Mouse (Mus musculus): ENCODE results near the gene Adgrl1.
A peak's percentile ranks its signal among the peaks of the same experiment; 100 is the strongest.
"Not testable (repeated sequence)": the region's sequence is repeated elsewhere in the genome, so short reads cannot be mapped to it uniquely, and the experiment has no call there.

The Adgrl1 gene

DNA sequence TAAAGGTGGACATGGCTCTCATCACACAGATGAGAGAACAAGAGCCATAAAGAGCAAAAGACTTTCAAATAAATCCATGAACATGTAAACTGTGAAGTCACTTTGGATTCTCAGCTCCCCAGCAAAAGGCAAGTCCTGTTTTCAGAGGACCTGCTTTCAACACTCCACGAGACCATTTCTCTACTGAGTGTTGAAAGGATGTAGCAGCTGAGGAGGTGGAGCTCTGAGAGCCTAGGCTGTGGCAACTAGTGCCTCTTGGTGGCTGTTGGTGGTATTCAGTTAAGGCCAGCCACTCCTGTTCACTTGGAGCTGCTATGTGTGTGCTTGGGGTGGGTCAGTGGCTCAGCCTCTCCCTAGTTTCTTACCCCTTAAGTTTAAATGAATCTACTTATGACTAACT lies 56.9 kb downstream of the Adgrl1 start:
- no peak for DNase-seq

DNA sequence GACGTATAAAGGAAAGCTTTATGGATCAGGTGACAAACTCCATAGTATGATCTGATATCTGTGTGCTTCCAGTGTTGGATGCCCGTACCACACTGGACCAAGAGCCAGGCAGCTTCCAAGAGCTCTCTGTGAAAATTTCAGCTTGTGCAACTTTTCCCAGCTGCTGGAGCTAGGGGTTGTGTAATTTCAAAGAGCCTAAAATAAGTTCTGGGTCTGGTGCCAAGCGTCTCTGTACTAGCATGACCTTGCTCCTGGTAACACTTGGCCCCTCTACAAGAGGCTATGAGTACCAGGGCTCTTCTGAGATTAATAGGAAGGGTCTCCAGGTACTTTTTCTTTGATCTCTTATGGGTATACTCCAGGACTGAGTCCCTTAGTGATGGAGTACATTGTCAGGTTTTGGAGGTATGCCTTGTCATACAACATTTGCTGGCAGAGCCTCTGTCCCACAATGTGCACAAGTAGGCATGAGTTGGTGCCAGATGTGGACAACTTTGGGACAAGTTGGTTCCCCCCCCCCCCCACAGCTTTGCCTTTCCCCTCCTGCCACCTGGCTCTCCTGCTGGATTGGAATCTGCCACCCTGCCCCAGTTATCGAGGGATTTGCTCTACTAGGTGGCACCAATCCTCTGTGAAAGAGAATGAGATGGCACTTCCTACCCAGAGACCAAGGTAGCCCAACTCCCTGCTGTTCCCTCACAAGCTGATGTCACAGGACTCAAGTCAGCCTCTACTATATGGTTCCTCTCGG lies 64.3 kb downstream of the Adgrl1 start:
- no peak for DNase-seq

DNA sequence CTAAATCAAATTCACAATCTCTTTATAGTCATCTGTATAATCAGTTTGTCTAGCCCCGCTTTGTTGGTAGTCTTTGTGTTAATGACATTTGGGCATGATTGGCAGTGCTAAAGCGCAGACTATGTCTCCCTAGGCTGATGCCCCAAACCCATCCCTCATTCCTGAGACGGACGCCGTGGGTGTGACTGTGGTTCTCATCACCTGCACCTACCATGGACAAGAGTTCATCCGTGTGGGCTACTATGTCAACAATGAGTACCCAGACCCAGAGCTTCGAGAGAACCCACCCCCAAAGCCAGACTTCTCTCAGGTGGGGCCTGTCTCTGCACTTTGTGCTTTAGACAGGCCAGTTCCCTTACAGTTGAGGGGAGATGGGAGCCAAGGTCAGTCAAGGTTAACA lies 67.8 kb downstream of the Adgrl1 start:
- no peak for DNase-seq

DNA sequence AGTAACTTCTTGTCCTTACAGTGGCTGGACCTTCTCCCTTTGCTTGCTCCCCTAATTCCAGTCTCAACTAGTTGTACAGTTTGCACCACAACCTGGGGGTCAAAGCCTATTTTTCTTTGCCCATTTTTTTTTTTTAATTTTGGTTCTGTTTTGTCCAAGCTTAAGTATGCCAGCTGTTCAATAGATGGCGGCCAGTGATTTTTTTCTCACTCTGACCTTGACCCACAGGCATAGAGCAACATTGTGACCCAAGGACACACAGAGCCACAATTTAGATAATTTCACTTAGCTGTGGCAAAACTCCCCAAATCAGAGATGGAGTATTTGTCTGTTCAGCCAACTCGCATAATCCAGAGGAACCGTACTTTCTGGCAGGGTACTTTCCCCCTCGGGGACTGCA lies 71.2 kb downstream of the Adgrl1 start:
- no peak for DNase-seq

DNA sequence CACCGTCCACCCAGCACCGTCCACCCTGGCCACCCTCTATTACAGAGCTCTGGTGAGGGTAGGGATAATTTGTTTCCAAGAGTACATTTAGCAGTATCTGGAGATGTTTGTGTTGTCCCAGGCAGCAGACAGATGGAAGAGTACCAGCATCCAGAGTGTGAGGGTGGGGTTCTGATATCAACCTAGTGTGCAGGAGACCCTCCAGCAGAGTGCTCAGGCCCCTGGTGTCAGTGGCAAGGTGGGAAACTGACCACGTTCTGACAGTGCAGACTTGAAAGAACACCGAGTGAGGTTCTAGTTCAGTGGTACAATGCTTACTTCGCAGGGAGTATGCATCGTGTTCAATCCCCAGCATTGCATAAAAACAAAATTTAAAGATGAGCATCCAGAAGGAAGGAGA lies 71.8 kb downstream of the Adgrl1 start:
- no peak for DNase-seq

DNA sequence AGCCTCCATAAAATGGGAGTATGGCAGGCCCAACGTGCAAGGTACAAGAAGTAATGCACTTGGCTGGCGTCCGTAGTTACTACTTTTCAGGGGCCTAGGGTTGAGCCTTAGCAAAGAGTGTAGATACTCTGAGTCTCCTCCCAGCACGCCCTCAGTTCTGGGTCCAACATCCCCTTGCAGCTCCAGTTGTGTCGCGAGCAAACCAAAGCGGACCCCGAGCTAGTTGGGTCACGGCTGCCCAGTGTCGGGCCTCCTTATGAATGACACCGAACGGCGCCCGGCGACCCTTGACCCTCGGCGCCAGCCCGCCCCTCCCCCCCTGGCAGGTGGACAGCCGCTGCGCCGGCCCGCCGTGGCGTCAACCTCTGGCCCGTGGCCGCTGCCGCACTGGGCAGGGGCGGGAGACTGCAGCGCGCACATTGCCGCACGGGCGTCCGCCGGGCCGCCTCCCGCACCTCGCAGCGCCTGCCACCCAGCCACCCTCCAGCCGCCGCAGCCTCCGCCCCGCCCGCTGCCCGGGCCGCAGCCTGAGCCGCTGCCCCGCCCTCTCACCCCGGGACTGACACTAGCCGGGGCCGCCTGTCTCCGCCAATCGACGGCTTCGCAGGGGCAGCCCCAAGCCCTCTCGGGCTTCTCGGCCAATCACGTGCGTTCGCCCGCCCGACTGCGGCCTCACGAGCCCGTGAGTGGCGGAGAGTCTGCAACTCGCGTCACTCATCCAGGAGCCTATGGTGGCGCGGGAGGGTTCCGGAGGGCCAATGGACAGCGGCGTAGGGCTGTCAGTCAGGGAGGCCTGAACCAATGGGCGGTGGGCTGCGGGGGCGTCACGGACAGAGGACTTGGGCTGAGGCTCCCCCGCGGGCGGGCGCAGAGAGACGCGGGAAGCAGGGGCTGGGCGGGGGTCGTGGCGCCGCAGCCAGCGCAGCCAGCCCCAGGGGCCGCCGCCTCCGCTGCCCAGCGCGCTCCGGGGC lies 72.5 kb downstream of the Adgrl1 start, which contains the start of gene Prkaca:
Gene Prkaca, plus strand, starts transcription at position 844 of the 971 bp plus-strand sequence.
- DNase-seq, result peak; percentile 97 to 100

DNA sequence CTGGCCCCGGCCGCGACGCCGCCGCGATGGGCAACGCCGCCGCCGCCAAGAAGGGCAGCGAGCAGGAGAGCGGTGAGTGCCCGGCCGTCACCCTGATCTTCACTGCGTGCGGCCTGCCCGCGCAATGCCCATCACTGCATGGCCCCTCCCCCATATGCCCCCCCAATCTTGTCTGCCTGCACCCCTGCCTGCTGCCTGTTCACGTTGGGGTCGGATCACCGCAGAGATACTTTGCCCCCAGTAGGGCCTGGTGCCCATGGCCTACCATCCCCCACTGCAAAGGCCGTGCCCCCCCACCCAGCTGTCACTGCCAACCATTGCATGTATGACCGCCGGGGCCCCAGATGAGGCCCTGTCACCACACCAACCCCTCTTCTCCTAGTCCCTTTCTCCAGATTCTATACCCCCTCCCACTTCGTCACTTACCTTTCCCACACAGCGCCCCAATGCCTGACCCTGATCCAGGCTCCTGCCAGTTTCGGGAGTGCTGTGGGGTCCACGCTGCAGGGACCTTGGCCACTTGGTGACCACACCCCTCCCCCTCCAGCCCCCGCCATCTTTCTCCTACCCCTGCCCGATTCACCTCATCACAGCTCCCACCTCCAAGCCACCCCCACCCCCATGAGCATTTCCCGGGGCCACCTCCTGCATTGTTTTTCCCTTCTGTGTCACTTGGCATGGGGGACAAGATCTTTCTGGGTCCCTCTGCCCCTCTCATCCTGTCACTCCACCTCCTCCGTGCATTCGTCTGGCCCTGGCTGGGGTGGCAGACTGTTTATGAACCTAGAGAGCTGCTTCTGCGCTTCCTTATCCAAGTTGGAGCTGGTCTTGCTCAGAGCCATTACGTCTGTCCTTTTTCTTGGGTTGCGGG lies 73.5 kb downstream of the Adgrl1 start:
- DNase-seq, result peak; percentile 33 to 45

DNA sequence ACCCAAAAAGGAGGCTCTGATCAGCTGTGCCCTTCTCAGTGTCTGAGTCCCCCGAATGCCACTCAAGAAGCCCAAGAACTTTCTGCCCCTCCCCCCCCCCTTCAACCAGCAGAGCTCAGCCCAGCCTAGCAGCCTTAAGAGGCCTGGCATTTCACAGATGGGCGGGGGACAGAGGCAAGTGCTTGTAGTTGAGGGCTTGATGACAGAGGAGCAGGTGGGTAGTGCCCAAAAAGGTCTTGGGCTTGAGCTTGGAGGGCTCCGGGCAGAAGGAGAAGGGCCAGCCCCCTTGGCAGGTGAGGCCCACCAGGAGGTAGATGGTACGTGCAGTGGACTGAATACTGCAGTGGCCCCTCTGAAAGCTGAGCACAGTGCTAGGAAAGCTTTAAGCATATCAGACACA lies 74.6 kb downstream of the Adgrl1 start:
- no peak for DNase-seq

DNA sequence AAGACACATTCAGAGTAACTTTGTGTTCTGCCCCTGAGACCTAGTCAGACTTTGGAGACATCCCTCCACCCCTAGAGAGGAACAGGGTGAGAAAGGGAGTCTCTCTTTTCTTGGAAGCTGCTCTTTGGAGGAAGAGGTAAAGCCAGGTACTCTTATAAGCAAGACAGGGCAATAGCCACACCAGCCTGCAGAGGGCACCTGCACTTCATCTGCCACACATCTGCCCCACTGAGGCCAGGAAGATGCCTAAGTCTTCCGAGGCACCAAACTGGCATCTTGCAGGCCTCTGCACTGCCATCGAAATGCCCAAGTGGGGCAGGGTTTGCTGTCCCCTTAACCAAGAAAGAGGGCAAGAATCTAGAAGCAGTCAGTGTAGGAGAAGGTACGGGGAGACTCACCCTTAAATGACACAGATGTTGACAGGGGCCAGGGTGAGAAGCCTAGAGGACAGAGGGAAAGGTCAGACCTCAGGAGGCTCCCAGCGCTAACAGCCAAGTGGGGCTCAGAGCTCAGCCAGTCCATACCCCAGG lies 76.3 kb downstream of the Adgrl1 start:
- no peak for DNase-seq

DNA sequence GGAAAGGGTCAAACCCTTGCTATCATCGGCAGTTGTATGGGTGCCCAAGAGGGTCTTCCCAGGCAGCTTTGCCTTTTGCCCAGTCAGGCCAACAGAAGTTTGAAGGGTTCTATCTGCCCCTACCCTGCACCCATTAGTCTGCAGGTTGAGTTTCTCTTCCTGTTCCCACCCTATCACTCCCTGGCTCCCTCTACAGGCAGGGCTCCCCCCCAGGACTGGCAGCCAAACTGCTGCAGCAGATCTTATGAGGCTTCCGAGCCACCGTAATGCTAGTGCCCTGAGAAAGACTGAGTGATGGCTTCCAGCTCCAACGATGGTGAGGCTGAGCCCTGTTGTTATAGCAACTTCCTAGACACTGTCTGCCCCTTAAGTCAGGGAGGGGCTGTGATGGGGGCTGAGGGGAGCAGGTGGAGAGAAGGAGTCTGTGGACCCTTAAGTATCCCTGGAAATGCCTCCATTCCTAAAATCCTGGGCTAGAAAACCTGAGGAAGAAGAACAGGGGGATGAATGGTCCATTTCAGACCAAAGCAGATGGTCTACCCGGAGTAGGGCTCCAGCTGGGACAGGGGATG lies 77.0 kb downstream of the Adgrl1 start:
- DNase-seq, result no peak

DNA sequence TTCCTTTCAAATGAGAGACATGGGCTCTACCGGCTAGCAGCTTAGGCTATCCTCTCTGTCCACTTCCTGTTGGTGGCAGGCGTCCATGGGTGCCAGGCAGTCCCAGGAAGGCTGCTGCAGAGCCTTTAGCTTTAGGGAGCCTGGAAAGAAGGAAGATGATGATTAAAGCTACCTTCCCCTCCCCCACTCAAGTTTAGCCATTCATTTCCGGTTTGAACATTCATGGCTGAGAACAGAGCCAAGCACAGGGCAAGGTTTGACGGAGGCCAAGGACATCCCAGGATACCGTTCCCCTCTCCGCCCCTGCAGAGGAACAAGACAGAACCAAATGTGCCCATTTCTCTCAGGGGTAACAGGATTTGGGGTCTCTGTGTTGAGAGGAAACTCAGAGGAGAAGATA lies 77.7 kb downstream of the Adgrl1 start:
- DNase-seq, result no peak

DNA sequence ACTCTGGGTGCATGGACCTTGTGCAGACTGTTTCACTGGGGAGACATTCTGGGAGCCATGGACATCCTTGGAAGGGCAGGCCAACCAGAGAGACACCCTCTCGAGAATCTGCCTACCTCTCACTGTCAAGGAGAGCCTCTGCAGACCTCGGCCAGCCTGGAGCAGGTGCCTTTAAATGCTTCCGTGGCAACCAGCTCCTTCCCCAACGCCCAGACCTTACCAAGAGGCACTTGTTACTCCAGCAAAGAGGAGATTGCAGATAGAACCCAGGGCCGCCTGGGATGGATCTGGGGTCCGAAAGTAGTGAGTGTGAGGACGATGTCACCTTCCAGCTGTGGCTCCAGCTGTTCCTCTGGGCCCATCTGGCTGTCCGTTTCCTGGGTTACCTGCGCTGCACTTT lies 78.3 kb downstream of the Adgrl1 start:
- no peak for DNase-seq

DNA sequence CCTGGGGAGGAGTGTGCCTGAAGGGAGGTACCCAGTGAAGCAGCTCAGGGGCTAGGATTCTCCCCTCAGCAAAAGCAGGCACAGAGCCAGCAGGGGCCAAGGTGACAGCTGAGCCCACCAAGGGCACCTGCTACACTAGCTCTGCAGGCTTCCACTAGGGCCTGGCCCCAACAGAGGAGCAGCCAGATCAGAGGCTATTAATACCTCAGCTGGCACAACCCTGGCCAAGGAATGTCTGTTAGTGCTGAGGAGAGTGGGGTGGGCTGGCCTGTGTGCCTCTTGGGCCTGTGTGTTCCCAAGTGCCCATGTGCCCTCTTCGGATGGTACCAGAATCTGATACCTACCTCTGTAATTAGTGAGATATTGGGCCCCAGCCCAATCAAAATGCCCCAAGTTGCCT lies 80.3 kb downstream of the Adgrl1 start:
- no peak for DNase-seq

DNA sequence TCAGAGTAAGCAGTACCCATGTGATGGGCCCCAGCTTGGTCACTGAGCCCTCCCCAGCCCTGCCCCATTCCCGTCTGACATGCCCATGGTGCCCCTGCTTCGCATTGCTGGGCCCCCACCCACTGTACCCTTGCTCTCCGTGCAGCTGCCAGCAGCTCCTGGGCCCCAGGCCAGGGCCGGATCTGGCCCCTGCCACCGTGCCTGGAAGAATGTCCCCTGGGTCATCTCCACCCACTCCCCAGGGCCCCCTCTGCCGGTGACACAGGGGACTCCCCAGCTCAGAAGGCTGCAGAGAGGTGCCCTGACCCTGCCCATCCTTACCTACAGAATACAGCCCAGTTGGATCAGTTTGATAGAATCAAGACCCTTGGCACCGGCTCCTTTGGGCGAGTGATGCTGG lies 80.9 kb downstream of the Adgrl1 start:
- no peak for DNase-seq

DNA sequence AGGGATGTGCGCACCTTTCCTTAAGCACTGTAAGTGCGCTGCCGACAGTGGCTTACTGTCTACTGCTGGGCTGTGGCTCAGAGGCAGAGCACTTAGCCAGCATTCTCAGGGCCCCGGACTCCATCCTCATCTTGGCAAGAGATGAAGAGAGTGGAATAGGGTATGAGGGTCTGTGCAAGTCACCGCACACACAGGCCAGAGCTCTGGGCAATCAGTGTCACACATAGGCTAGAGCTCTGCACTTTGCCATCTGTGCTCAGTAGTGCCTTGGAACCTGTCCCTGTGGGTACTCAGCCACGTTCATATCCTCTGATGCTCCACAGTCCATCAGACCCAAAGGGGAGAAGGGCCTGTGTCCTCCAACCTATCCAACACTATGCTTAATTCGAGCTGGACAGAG lies 81.6 kb downstream of the Adgrl1 start:
- no peak for DNase-seq

DNA sequence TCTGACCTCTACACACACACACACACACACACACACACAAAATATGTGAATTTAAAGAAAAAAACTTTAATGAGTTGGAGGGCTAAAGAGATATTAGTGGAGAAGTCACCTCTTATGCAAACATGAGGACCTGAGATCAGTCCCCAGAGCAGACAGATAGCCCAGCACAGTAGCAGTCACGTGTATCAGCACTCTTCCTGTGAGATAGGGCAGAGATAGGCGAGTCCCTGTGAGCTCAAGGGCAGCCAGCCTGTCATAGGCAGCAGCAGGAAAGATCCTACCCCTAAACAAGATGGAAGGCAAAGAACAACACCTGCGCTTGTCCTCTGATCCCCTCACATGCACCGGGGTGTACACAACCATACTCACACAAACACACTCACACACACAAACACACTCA lies 82.5 kb downstream of the Adgrl1 start:
- no peak for DNase-seq

DNA sequence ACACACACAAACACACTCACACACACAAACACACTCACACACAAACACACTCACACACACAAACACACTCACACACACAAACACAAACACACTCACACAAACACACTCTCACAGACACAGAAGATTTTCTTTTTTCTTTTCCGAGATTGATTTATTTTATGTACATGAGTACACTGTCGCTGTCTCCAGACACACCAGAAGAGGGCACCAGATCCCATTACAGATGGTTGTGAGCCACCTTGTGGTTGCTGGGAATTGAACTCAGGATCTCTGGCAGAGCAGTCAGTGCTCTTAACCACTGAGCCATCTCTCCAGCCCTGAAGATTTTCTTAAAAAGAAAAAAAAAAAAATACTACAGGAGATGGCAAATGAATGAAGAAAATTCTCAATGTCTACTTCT lies 83.3 kb downstream of the Adgrl1 start:
- not testable (repeated sequence) for DNase-seq

DNA sequence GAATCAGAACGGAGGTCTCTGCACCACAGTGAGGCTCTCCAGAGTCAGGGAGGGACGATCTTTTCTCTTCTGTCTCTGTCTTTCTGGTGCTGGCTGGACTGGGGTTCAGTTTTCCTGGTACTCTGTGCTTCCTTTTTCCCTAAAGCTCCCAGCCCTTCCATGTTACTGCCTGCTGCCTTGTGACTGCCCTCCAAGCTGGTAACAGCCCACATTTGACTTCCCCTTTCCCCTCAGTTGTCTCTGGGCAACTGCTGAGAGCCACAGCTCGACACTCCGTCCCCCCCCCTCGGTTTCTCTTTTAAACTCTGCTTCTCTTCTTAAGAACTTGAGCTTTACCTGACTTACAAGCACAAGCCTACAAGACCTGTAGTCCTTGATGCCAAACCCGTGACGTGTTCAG lies 89.3 kb downstream of the Adgrl1 start:
- no peak for DNase-seq

DNA sequence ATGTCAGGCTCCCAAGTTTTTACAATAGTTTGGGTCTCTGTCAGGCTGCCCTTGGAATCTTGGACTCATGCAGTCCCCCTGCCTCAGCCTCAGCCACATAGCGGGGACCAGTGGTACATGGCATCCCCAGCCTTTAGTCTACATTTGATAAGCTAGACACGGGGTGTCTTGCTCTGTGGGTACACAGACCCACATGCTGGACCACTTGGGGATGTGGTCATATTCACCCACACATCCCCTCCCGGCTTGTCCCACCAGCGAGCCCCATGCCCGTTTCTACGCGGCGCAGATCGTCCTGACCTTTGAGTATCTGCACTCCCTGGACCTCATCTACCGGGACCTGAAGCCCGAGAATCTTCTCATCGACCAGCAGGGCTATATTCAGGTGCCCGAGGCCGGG lies 90.3 kb downstream of the Adgrl1 start:
- no peak for DNase-seq

All from cerebellum, adult 18-20 months (tissue).